Mouse (Mus musculus) 3T3-L1 (cell line): ENCODE results near the gene Gm9936.
"Not testable (repeated sequence)": the region's sequence is repeated elsewhere in the genome, so short reads cannot be mapped to it uniquely, and the experiment has no call there.

Experiments used
- DNase-seq: peaks from one replicate; pipeline ENCODE4 v3.0.0-alpha.2; 2015; ENCODE audit warnings: low read depth, low spot score

Gm9936 gene

DNA sequence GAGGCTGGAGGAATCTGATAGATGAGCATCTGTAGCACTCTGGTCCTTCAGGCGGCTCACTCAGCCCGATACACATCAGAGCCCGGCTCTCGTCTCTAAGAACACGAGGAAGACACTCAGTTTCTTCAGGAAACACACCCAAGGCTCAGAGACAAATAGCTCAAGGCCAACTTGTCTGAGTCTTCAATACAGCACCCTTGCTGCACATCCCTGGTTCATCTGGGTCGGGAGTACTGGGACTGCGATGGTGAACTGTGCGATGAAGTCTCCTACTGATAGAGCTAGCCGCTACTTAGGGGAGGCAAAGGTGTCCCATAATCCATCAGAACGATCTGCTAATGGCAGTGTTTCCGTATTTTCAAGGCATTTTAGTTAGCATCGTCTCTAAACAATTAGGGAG lies at the start of gene Gm9936:
Gene Gm9936 (minus strand): TSS at position 101 of the 400 bp plus-strand sequence.
- no peak for DNase-seq

DNA sequence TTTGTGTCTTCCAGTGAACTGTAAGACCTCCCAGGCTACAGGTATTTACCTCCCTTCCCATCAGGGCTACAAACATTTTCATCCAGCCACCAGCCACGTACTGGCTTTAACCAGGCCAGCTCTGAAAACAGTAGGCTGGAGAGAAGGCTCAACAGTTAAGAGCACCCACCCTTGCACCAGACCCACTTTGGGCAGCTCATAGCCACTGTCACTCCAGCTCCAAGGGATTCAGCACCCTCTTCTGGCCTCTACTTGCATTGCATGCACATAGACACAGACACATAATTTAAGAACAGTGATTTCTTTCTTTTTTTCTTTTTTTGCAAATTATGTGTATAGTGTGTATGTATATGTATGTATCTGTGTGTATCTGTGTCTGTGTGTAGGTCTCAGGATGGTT lies 43.9 kb upstream of the Gm9936 start:
- DNase-seq: peak; percentile 78

GRCm38 (mm10) chr5:114898857-114899256 lies 40.4 kb upstream of the Gm9936 start:
- no peak for DNase-seq

DNA sequence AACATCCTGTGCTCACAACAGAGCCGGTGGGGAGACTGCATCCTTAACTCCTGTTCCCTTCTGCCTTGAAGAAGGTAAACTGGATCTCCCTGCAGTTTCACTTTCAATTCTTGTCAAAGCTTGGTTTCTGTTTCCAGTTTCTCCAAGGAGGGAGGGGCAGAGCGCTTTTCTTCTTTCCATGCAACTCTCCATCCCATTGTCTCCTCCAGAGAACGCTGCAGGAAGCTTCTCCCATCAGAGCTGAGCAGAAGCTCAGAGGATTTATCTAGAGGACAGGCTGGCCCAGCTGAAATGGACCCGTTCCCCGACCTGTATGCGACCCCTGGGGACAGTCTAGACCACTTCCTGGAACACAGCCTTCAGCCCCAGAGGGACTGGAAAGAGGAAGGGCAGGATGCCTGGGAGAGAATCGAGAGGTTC lies 38.9 kb upstream of the Gm9936 start:
- DNase-seq: peak; percentile 77

- DNase-seq: no peak
Observed at GRCm38 (mm10) chr5:114896688-114897373, 38.3 kb upstream of the Gm9936 start, which contains the start of gene Oasl2. Gene Oasl2, plus strand, starts transcription at chr5:114896936.

DNA sequence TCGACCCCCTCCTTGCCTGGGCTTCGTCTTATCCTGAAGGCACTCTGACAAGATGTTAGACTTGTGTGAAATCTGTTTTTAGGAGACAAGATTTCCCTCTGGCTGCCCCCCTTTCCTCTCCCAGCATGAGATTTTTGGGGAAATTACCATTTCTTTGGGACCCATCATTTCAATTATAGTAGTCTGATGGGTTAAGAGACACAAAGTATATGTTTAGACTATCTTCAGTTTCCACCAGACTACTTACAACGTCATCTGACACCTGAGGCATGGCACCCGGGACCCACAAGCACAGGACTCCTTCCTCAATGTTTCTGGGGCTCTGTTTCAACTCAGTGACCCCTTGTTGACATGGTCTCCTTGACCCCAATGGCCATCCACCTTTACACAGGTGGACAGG lies 37.1 kb upstream of the Gm9936 start:
- no peak for DNase-seq

GRCm38 (mm10) chr5:114888995-114889394 lies 30.5 kb upstream of the Gm9936 start:
- no peak for DNase-seq

DNA sequence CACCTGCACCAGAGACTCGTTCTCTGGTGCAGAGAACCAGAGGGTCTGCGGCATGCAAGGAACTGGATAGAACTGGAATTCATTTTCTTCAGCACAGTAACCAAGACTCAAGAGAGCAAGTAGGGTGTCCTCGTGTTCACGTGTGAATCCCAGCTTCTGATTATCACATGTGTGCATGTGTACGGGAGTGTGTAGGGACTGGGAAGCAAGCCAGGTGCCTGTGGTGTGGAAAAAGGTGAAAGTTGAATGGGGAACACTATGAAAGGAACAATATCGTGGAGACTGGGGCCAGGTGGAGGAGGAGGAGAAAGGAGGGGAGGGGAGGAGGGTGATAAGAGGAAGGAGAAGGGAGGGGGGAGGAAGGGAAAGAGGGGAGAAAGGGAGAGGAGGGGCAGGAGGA lies 28.3 kb upstream of the Gm9936 start:
- DNase-seq: no peak

DNA sequence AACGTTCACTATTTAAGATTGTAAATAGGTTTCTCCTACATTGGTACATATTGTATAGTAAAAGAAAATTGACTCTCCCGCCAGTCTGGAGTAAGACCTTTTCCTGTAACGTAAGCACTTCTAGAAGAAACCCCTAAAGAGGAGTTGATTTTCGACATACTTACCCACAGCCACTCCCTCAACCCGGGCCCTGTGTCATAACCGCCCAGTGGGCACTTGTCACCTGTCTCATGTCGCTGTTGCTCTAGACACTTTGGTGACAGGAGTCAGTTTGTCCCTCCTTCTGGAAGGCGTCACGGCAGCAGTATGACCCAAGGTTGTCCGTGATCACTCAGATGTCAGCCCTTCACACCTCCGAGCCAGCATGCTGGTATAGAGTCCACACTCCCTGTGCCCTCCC lies 24.5 kb upstream of the Gm9936 start:
- DNase-seq: no peak

DNA sequence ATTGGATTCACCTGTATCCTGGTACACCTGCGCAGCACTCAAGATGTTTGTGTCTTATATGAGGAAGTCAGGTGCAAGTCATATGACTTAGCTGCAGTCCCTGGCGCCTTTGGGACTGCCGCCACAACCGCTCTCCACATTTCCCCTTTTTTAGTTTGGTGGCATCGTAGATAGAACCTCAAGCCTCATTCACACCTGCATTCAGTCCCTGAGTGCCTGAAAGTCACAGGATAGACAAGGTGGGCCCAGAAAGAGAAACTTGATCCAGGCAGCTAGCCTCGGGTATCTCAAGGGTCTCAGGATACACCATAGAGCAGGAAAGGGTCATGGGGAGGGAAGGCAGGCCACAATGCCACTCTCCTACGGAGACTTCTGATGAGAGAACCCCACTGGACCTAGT lies 23.8 kb upstream of the Gm9936 start:
- not testable (repeated sequence) for DNase-seq

DNA sequence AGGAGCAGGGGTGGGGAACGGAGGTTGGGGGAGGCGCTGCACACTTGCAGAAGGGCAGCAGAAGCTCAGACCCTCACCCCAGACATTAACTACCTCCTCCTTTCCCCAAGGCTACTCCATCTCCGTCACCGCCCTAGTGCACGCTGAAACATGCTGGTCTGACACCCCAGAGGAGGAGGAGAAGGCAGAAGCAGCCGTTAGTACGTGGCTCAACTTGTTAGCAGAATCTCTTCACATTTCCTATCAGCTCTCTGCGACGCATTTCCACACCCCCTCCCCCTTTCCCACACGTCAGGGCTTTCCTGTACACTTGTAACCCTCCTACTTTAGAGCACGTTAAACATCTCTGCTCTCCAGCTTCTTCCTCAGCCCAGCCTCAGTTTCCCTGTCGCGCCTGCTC lies 20.9 kb upstream of the Gm9936 start:
- no peak for DNase-seq

DNA sequence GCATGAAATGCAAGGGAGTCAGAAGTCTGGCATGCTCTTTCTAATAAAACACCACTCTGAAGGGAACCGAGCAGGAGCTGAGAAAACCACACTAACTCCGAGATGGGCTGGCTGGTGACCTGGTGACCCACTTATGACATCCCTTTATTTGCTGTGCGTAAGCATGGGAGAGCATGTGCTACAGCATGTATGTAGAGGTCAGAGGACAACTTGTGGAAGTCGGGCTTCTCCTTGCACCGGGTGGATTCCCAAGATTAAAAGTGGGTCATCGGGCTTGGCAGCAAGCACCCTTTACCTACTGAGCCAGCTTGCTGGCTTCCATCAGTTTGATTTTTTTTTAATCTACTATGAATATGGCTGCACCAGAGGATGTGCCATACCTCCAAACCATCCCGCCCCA lies 19.0 kb upstream of the Gm9936 start:
- no peak for DNase-seq

GRCm38 (mm10) chr5:114876331-114876730 lies 17.8 kb upstream of the Gm9936 start:
- no peak for DNase-seq

DNA sequence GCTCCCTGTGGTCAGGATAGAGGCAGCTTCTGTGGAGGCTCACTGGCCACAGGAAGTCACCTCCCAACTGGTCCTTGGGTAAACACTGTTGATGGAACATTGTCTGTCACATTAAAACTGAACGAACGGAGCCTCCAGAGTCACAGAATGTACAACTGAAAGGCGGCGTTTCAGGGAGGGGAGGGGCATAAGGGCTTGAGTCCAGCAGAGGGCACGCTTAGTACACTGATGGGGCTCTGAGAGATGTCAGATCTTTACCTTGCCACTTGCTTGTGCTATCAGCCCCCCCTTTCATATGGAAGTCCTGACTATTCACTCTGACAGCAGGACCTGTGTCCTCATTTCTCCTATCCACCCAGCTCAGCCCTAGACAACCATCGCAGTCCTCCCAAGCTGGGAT lies 17.4 kb upstream of the Gm9936 start:
- DNase-seq: no peak

DNA sequence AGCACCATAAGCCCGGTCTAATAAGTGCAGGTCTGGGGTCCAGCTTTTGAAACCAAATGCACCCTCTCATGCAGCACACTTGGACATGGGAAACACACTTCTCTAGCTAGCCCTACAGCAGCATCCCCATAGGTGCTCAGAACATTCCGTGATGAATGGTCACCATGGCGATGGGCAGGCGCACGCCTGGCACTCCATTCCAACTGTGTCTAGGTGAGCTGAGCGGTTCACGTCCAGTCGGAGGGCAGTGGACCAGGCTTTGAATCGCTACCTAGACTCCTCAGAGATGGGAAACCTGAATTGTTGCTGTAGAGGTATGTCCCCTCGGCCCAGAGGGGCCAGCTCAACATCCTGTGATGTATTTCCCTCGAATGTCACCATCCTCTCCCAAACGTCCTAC lies 6.8 kb upstream of the Gm9936 start:
- no peak for DNase-seq

- no peak for DNase-seq
Observed at GRCm38 (mm10) chr5:114864813-114865212, 6.3 kb upstream of the Gm9936 start.

- DNase-seq: no peak
Observed at GRCm38 (mm10) chr5:114861730-114862129, 3.2 kb upstream of the Gm9936 start.

DNA sequence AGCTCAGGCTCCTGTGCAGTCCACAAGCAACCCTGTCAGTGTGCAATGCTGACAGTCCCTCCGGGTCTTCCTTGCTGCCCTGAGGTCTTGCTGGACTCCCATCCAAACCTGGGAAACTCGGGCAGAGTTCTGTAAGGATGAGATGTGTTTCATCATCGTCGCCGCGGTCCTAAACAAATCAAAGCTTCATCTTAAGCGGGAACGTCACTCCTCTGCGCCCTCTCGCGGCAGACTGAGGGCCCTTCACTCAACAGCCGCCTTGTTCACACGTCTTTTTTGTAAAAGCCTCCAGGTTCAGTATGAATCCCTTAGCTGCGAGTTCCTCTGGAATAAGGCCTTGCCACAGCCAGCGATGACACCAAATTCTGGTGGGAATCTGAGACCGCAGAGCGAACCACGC lies 771 bp upstream of the Gm9936 start:
- DNase-seq: peak; percentile 51

- DNase-seq: not testable (repeated sequence)
Observed at GRCm38 (mm10) chr5:114853364-114853763, 5.1 kb downstream of the Gm9936 start, which contains the start of gene 4930519G04Rik. Gene 4930519G04Rik, plus strand, starts transcription at chr5:114853664.

DNA sequence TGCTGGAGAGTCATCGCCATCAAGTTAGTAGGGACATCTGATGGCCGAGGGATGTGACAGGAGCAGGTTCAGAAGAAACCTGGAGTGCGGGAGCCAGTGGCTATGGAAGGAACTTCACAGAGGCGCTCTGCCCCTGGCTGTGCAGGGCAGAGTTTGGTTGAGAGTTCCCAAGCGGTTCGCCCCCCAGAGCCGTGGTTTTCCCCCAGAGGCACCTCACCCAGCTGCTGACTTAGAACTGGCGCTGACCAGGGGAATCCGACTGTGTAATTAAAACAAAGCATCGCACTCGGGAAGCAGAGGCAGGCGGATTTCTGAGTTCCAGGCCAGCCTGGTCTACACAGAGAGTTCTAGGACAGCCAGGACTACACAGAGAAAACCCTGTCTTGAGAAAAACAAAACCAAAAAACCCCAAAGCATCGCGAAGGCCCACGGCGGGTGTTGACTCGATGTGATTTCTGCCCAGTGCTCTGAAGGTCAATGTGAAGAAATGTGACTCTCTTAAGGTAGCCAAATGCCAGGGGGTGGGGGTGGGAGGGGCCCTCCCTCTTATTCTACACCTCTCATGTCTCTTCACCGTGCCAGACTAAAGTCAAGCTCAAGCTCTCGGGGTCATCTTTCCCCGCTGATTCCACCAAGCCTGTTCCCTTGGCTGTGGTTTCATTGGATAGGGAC lies 6.8 kb downstream of the Gm9936 start:
- DNase-seq: no peak

DNA sequence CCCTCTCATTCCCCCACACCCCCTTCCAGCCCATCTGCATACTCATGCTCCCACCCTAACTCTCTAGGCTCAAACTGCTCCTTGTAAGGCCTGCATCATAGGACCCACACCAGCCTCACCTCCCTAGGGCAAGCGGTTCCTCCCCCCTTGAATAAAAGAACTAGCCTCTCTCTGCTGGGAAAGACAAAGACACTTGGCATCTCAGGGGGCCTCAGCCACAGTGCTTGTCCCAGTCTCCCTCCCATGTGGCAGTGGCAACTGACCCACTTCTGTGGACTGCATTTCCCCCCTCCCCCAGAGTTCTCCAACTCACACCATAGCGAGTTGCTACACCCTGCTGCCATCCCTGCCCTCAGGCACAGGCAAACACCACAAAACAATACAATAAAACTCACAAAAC lies 14.1 kb downstream of the Gm9936 start:
- DNase-seq: not testable (repeated sequence)

- no peak for DNase-seq
Observed at GRCm38 (mm10) chr5:114842674-114843073, 15.8 kb downstream of the Gm9936 start.

GRCm38 (mm10) chr5:114842155-114842554 lies 16.3 kb downstream of the Gm9936 start:
- peak; percentile 47 for DNase-seq
